Mouse (Mus musculus) embryonic fibroblast, embryonic 13.5 days (primary cell): ENCODE data around the gene Tpcn1.

Experiments used
- CTCF ChIP-seq: IDR thresholded peaks from 2 replicates; pipeline ENCODE4 v1.5.1; 2011; ENCODE audit warnings: mild to moderate bottlenecking, control low read depth, low read length, moderate library complexity, borderline replicate concordance; ENCODE audit not compliant: insufficient read depth
- POLR2A ChIP-seq: IDR thresholded peaks from 2 replicates; pipeline ENCODE4 v1.6.1; 2011; ENCODE audit warnings: low read depth, mild to moderate bottlenecking, control low read depth, low read length, moderate library complexity

GRCm38 (mm10) chr5:120626399-120626798 lies 37.9 kb upstream of the Tpcn1 start:
- TF ChIP-seq CTCF (no peak), POLR2A (no peak)
